Mouse (Mus musculus): ENCODE measurements around the gene Gbx1.

GRCm38 (mm10) chr5:24536511-24536910 lies 9.5 kb upstream of the Gbx1 start:
- TF ChIP-seq CTCF (IDR thresholded peaks at IDR 0.05; ENCODE audit: low read depth): no peak
- TF ChIP-seq EP300 (optimal IDR thresholded peaks at IDR 0.05): no peak

Measured in stomach, postnatal 0 days (tissue).